Mouse (Mus musculus): ENCODE results near the gene Acacb. TPM values are rescaled to one million over a fixed set of nuclear protein-coding genes. Genes with fewer than 3 reads are reported as not detected.

Gene Acacb
- total RNA-seq, 2 experiments from 2014 or later, result 0.02 to 0.07 TPM

DNA sequence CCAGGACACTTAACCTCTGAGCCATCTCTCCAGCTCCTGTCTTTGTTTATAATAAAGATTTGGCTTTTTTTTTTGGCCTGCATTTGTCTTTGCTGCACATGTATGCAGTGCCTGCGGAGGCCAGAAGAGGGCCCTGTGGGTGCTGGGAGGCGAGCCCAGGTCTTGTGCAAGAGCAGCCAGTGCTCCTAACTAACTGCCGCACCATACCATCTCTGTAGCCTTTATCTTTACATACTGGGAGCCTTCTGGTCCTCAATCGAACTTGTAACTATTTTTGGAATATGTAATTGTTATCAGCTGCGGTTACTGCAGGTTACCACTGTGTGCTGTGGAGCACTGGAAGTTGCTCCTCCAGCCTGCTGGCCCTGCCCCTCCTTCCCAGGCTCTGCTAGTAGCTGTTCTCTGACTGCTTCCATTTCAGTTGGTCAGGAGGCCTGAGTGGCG is 12.2 kb upstream of the Acacb start:
- ATAC-seq (ENCODE audit: poor library complexity, severe bottlenecking), result peak; percentile 33; the same call in 1 of the 2 replicates

DNA sequence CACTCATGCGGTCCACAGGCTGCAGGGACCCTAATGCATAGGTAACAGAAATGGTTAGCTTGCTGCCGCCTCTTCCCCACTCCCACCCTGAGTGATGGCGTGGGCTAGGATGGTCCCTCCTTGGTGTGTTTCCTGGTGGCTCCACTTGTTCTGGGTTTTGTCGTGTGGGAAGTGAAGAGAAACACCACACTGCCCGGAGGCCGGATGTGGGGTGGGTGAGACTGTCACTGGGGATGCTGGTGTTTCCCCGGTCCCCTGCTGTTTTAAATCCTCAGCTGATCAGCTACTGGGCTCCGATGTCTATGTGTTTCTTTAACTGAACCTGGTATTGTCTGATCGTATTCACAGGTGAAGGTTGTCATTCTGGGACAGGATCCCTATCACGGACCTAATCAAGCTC is 10.8 kb upstream of the Acacb start:
- no peak for ATAC-seq (ENCODE audit: poor library complexity, severe bottlenecking)

DNA sequence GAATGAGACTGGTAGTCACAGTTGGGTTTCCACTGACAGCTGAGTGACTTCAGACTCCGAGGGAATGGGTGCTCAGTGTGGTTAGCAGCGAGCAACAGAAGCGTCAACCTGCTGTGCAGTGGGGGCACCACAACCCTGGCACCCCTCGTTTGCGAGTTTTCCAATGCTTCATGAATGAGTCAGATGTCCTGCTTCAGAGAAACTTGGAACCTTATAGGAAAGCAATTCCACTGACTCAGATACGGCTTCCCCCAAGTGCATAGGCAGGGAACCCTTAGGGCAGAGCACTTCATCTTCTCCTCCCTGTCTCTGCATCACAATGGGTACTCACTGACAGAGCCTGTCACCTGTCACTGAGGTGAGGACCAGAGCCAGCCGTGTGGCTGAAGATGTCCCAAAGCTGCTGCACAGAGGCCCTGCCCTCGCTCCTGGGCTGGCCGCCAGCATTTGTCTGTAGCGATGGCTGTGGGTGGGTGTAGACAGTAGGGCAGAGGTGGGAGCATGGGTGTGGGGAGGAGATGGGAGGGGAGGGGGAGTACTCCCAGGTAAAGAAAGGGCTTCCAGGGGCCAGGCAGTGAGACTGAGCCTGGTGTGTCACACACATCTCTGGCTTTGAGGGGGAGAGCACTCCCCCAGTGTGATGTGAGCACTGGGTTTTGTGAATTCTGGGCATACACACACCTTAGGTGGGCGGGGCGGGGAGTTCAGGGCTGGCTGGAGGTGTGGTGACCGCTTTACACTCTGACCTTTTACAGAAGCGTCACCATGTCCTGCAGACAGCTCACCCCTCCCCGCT is 8.7 kb upstream of the Acacb start:
- no peak for ATAC-seq (ENCODE audit: poor library complexity, severe bottlenecking)

DNA sequence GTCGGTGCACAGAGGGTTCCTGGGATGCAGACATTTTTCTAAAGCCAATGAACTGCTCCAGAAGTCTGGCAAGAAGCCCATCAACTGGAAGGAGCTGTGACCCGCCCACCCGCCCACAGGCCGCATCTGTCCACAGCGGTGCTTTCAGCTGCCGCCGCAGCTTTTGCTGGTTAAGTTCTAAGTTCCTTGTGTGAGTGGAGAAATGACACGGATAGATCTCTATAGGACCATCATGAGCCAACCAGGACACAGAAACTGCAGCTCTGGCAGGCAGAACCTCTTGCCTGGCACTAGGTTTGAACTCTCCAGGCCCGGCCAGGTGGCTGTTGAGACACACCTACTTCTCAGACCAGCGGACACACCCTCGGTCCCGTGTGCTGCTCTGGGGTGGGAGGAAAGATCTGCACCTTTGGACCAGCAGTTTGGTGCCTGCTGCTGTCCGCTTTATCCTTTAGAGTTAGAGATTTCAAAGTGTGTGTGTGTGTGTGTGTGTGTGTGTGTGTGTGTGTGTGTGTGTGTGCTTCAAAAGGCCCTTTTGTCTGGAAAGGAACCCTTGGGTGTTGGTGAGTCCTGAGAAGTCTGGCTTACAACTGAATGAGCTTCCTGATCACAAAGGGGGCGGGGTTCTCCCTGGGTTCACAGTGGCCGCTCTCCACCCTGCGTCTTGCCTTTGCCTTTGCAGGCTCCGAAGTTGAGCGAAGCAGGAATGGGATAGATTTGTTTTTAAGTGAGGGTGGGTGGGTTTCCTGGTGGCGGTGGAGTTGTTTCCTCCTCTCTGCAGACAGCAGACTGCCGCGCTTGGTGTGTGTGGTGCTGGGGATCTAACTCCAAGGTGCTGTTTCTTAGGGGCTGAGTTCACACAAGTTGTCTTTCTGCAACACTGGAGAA is 7.8 kb upstream of the Acacb start:
- no peak for ATAC-seq (ENCODE audit: poor library complexity, severe bottlenecking)

DNA sequence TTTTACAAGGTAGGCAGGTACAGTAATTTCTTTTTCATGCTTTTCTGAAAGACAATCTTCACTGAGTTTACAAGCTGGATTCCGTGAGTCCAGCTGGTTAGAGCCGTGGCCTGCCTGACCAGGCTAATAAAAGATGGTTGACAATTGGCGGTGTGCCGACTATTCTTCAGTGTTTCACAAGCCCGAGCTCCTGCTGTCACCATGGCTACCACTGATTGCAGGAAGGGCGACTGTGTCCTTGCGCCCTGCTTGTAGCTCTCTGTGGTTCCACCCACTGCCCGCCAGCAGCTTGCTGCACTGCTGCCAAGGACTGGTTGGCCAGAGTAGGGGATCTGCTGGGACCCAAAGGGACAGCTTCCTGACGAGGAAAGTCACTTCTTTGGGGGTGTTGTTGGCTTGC is 7.2 kb upstream of the Acacb start:
- no peak for ATAC-seq (ENCODE audit: poor library complexity, severe bottlenecking)

DNA sequence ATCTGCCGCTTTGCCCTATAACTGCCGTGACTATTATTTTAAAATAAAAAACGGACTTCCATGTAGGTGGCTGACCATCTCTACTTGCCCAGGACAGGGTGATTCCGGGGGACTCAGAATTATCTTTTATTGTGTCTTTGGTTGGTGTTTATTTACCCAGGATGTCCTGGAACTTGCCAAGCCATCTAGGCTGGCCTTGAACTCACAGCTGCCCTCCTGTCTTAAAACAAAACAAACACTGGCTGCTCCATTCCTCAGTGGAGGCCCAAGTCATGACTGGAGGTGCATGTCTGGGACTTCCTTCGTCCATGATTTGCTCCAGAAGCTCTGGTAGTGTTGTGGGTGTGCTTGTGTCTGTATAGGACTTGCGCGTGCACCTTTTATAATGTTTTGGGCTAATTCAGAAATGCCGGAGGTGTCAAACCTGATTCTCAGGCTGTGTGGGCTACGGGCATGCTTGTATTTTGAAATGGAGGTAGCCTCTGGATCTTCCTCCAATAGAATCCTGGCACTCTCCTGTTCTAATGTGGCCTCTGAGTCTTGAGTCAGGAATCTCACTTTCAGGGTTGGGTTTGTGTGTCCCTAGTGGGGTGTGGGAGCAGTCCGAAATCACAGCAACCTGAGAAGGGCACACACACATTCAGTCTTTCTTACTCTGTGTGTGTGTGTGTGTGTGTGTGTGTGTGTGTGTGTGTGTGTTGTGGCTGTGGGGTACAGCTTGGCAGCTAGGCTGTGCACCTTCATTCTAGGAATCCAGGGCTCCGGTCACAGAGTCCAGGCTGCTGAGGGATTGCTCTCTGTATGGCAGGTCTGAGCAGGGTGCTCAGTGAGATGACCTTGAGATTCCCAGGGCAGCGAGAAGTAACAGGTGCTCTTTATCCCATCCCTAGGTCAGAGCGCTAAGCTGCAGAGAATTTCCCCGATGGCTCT is 973 bp downstream of the Acacb start:
- no peak for ATAC-seq (ENCODE audit: poor library complexity, severe bottlenecking)

DNA sequence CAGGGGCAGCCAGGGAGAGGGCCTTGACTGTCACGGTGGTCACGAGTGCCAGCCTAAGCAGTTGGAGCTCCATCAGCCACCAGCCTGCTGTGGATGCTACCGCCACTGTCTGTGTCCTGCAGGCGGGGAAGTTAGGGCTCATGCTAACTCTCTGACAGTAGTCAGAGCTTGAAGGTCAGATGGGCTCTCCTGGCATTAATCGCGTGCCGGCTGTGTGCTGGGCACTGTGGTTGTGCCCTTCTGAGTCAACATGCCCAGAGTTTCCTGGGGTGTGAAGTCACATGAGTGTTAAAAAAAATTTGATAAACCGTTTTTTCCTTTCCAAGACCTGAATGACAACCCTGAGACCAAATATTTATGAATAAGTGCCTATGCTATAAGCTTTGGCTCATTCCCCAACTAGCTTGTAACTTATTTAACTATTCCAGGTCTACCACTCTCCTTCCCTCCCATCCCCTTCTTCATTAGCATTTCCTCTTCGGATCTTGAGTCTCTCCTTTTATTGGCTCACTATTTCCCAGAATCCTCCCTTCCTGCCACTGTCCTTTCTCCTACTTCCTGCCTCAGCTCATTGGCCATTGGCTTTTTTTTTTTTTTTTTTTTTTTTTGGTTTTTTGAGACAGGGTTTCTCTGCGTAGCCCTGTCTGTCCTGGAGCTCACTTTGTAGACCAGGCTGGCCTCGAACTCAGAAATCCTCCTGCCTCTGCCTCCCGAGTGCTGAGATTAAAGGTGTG is 6.2 kb downstream of the Acacb start:
- ATAC-seq (ENCODE audit: poor library complexity, severe bottlenecking), result no peak

DNA sequence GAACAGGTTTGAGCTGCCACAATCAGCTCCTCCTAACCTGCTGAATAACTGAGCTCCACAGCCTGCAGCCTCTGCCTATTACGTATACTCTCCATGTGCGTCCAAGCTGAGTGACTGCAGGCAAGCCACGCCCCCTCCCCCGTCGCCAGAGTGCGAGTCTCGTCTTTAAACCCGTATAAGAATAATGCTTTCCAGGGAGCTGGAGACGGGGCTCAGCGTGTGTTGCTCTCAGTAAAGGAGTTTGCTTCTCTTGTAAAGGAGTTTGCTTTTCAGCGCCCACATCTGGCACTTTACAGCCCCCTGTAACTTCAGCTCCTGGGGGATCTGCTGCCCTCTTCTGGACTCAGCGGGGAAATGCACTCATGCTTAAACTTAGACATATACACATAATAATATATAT is 7.2 kb downstream of the Acacb start:
- ATAC-seq (ENCODE audit: poor library complexity, severe bottlenecking), result no peak

DNA sequence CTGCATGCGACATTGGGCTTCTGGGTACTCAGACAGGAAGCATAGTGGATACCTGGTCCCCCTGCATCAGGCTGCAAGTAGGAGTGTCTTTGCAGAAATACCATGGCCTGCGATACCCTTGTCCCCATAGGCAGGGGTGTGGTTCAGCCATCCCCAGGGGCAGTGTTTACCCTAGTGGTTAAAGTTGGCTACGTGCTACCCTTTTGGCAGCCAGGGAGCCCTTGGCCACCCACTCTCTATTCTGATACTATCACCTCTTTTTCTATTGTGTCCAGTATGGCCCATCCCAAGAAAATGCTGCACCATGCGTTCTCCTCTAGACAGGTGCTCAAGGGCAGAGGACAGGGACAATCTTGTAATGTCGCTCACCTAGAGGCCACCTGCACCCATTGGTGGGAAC is 8.4 kb downstream of the Acacb start:
- ATAC-seq (ENCODE audit: poor library complexity, severe bottlenecking), result no peak

DNA sequence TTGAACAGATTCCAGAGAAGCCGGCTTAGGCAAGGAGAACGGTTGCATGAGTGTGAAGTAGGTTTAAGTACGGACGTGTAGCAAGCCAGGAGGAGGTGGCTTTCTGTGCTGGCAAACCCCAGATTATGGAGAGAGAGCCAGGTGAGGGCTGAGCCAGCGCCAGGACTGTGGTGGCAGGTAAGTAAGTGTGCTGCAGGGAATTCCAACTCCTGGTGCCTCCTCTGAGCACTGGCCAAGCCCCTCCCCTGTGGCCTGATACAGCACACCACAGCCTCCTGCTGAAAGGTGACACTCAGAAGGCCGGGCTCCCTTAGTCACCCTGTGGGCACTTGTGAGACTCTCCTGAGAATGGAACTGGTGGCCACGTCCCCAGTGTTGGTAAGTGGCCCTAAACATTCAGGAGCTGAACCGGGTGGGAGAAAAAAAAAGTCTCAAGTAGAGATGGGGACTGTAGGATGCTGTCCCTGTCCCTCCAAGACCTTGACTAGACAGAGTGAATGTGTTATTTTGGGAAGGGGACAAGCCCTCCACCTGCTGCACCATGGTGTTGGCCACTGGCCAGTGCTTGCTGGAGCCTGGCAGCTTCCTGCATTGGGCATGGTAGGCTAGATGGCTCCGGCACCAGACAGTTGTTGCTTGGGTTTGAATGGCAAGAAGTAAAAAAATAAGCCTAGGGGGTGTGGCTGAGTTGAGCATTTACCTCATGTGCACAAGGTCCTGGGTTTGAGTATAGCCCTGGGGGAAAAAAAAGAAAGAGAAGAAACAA is 9.0 kb downstream of the Acacb start:
- no peak for ATAC-seq (ENCODE audit: poor library complexity, severe bottlenecking)

DNA sequence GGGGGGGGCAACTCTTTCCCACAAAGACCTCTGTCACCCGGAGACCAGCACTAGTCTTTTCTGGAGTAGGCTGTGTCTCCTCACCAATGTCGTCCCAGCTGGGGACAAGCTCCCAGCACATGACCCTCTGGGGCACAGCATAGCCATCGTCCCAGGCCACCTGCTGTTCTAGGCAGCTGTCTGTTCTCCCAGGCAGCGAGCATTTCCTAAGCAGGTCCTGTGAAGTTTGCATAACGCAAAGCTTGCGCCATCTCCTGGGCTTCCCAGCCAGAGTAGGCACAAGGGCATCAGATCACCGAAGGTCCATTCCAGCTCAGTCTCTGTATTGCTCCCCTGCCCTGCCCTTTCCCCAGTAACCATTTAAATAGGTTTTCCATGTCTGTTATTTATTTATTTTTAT is 10.9 kb downstream of the Acacb start:
- ATAC-seq (ENCODE audit: poor library complexity, severe bottlenecking), result no peak

DNA sequence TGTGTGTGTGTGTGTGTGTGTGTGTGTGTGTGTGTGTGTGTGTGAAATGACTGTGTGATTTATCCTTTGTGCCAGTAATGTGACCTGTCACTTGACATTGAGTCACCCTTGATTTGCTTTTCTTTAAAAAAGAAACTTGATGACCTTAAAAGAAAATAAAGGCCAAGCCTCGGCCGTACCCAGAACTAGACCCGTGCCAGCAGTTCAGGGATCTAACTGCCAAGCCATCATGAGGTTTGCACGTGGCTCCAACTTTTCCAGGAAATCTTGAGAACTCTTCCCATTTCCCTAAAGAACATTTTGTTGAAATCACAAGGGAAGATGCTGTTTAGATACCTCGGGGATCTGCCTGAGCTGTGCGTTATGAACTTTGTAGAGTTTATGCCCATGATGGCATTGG is 15.1 kb downstream of the Acacb start:
- ATAC-seq (ENCODE audit: poor library complexity, severe bottlenecking), result no peak

DNA sequence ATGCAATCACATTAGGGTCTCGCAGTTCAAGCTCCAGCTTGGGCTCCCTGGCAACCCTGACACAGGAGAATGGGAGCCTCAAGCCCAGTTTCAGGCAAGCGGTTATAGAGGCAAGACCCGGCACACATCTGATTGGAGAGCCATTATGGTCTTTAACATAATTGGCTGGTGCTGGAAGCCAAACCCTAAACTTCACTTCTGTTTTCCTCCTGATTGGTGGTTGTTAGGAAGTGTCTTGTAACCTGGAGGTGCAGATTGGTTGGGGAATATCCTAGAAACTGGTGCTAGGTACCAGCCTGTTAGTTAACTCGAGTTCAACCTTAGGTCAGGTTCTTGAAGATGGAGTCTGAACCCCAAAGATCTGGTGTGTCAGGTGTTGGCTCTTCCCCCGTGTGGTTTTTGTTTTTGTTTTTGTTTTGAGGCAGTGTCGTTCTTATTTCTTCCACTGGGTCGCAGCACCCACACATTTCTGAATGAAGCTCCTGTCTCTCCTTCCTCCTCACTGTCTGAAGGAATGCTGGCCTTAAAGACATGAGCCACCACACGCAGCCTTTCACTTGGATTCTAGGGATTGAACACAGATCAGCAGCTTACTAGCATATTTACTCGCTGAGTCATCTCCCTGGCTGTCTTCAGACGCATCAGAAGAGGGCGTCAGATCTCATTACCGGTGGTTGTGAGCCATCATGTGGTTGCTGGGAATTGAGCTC is 15.9 kb downstream of the Acacb start:
- ATAC-seq (ENCODE audit: poor library complexity, severe bottlenecking), result no peak

DNA sequence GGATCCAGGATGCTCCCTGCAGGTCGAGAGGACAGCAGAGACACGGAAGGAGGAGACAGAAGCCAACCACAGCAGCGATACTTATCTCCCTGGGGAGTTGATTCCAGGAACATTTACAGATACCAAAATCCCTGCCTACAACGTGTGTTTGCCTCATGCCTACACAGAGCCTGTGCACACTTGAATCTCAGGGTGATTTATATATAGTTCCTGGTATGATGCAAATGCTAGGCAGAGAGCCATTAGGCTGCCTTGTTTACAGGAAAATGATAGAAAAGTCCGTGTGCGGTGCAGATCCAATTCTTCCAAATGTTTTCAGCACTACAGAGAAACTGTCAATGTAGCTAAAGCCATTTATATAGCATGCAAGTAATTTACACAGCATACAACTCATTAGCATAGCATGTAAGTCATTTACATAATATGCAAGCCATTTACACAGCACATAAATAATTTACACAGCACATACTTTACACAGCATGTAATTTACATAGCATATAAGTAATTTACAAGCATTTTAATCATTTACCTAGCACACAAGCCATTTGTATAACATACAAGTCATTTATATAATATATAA is 16.9 kb downstream of the Acacb start:
- ATAC-seq (ENCODE audit: poor library complexity, severe bottlenecking), result no peak

DNA sequence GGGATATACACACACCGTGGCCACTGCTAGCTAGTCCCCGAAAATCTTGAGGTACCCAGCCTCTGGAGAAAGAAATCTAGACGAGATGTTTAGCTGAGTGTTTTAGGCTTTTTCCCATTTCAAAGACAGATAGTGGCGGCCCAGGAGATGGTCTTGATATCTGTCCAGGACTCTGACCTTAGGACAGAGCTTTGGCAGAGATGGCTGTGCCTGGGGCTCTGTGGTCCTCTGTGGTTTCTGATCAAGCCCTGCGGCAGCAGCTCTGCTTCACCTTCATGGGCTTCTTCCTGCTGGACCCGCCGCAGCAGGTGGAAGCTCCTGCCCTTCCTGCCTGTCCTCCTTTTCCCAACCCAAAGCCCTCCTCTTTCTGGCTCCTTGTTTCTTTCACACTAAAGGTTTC is 24.0 kb downstream of the Acacb start:
- ATAC-seq (ENCODE audit: poor library complexity, severe bottlenecking), result no peak

DNA sequence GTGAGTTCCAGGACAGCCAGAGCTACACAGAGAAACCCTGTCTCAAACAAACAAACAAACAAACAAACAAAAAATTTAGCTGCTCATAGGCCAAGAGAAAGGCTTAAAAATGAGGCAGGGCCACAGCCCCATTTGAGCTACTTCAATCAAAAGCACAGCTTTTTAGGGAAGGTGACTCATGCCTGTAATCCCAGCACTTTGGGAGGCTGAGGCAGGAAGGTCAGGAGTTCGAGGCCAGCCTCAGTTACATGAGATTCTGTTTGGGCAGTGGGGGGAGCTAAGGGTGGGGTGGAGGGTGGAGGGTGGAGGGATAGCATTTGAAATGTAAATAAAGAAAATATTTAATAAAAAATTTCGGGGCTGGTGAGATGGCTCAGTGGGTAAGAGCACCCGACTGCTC is 26.6 kb downstream of the Acacb start:
- no peak for ATAC-seq (ENCODE audit: poor library complexity, severe bottlenecking)

DNA sequence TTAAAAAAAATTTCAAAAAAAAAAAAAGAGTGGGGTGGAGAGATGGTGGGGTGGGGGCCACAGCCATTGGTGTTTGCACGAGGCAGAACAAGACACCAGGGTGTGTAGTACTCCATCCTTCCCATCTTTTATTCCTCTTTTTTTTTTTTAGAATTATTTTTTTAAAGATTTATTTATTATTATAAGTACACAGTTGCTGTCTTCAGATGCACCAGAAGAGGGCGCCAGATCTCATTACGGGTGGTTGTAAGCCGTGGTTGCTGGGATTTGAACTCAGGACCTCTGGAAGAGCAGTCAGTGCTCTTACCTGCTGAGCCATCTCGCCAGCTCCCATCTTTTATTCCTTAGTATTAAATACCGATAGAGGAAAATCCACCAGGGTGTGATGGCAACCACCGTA is 27.1 kb downstream of the Acacb start:
- ATAC-seq (ENCODE audit: poor library complexity, severe bottlenecking), result no peak

DNA sequence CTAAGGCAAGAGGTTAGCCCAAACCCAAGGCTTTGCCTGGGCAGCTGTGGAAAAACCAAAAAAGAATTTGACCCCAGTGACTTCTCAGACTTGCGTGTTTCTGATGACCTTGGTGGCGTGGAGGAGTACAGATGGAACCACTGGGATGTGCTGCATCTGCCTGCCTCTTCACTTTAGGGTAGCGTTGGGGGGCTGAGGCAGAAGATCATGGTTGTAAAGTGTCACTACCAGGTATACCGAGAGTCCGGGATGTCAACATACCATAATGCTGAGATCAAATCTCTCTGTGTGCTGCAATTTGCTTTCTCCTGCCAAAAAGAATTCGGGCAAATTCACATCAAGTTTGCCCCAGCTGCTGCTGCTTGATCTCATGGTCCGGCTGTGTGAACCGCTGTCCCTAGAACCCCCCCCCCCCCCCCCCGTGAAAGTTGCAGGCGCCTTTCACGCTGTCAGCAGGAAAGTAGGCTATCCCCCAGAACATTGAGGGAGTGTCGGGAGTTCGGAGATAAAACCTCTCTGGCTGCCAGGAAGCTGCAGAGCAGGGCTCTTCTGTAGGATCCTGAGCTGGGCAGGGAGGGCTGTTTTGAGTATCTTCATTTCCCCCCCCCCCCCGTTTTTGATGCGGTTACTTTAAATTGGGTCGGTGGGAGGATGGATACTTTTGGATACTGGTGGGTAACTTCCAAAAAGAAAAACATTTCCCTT is 27.7 kb downstream of the Acacb start:
- ATAC-seq (ENCODE audit: poor library complexity, severe bottlenecking), result no peak
